Mouse (Mus musculus) thymus, adult 2 months (tissue): ENCODE data around the gene Mcm8.

Experiments used
- CTCF ChIP-seq: fragments of 200-500 bp; IDR thresholded peaks from 2 replicates; pipeline ENCODE4 v1.5.1; 2012; ENCODE audit warnings: mild to moderate bottlenecking, control low read depth, low read length, moderate library complexity, borderline replicate concordance; ENCODE audit not compliant: control insufficient read depth, poor library complexity, insufficient read depth; ENCODE audit errors: extremely low read depth
- POLR2A ChIP-seq: fragments of 200-500 bp; IDR thresholded peaks from 2 replicates; pipeline ENCODE4 v1.6.1; 2012; ENCODE audit warnings: mild to moderate bottlenecking, low read length, control low read depth, moderate library complexity; ENCODE audit not compliant: control insufficient read depth, poor library complexity, insufficient read depth; ENCODE audit errors: extremely low read depth

GRCm38 (mm10) chr2:132860435-132860834 lies 44.5 kb downstream of the Mcm8 start:
- TF ChIP-seq CTCF (no peak), POLR2A (no peak)
